Mouse (Mus musculus): ENCODE data around the gene Snrk.

- TF ChIP-seq CTCF (IDR thresholded peaks at IDR 0.05) (no peak), EP300 (IDR thresholded peaks at IDR 0.05) (no peak)
Measured at GRCm38 (mm10) chr9:122067654-122068053, 49.4 kb upstream of the Snrk start.
